Mouse (Mus musculus): ENCODE measurements around the gene Hs6st1. TPM values are rescaled to one million over a fixed set of nuclear protein-coding genes. Genes with fewer than 3 reads are reported as not detected.

Hs6st1 gene
- polyA plus RNA-seq, 1 experiment from 2014 or later = 4.3 TPM

GRCm38 (mm10) chr1:36145050-36145449, 76.8 kb downstream of the Hs6st1 start:
- Histone ChIP-seq H3K27me3 (replicated peaks; ENCODE audit: control insufficient read depth, insufficient read depth, low read length) (no peaks in the 10 kb centered on the region), H3K4me3 (ENCODE audit: low read length) (no peak overlapping the region), H3K9ac (ENCODE audit: low read depth, low read length) (no peak overlapping the region), H3K9me3 (ENCODE audit: control insufficient read depth, low read length) (no peaks in the 10 kb centered on the region), H3K4me2 (ENCODE audit: low read depth, low read length) (no peak overlapping the region), H3K4me1 (ENCODE audit: control insufficient read depth, insufficient read depth, low read length) (no peaks in the 10 kb centered on the region), H3K27ac (ENCODE audit: low read length) (no peak overlapping the region), H3K36me3 (ENCODE audit: control insufficient read depth, insufficient read depth, low read length) (peaks cover 8% of the 10 kb centered on the region; the same call in 1 of the 2 replicates)
- no peak for ATAC-seq
- 27% methylated on average over 1 of the region's 1 CpGs for WGBS

GRCm38 (mm10) chr1:36148809-36149208, 80.6 kb downstream of the Hs6st1 start:
- Histone ChIP-seq H3K4me3 (ENCODE audit: low read length) (no peak overlapping the region), H3K27ac (ENCODE audit: low read length) (no peak overlapping the region), H3K4me2 (ENCODE audit: low read depth, low read length) (no peak overlapping the region), H3K36me3 (ENCODE audit: control insufficient read depth, insufficient read depth, low read length) (peaks cover 13% of the 10 kb centered on the region), H3K9ac (ENCODE audit: low read depth, low read length) (no peak overlapping the region), H3K27me3 (replicated peaks; ENCODE audit: control insufficient read depth, insufficient read depth, low read length) (no peaks in the 10 kb centered on the region), H3K4me1 (ENCODE audit: control insufficient read depth, insufficient read depth, low read length) (no peaks in the 10 kb centered on the region), H3K9me3 (ENCODE audit: control insufficient read depth, low read length) (no peaks in the 10 kb centered on the region)
- WGBS = 78% methylated on average over 2 of the region's 2 CpGs
- no peak for ATAC-seq

GRCm38 (mm10) chr1:36149411-36149810, 81.2 kb downstream of the Hs6st1 start:
- Histone ChIP-seq H3K4me1 (ENCODE audit: control insufficient read depth, insufficient read depth, low read length) (no peaks in the 10 kb centered on the region), H3K9me3 (ENCODE audit: control insufficient read depth, low read length) (no peaks in the 10 kb centered on the region), H3K36me3 (ENCODE audit: control insufficient read depth, insufficient read depth, low read length) (peaks cover 12% of the 10 kb centered on the region), H3K27me3 (replicated peaks; ENCODE audit: control insufficient read depth, insufficient read depth, low read length) (no peaks in the 10 kb centered on the region), H3K4me2 (ENCODE audit: low read depth, low read length) (no peak overlapping the region), H3K4me3 (ENCODE audit: low read length) (no peak overlapping the region), H3K27ac (ENCODE audit: low read length) (no peak overlapping the region), H3K9ac (ENCODE audit: low read depth, low read length) (no peak overlapping the region)
- WGBS = 79% methylated on average over 1 of the region's 1 CpGs
- no peak for ATAC-seq

Small RNAs within 50 kb of the gene (microRNA-seq; reads per million reads assigned to microRNA genes)
- 2.3 reads per million, percentile 2 among the genes with 10 or more reads in this experiment for gene Mir6897

Other genes with a start within 250 kb of the Hs6st1 start
- gene Uggt1, start 176.3 kb downstream of the Hs6st1 start, polyA plus RNA-seq (2015; fragmentation: Nextera tagmentation; extraction: Ambion mirVana) = 44.6 and 49.5 TPM in 2 replicates
- 29.6 and 31.0 TPM in 2 replicates for gene Neurl3, start 206.3 kb downstream of the Hs6st1 start, polyA plus RNA-seq (2015; fragmentation: Nextera tagmentation; extraction: Ambion mirVana)
- gene Arid5a, start 239.3 kb downstream of the Hs6st1 start, polyA plus RNA-seq (2015; fragmentation: Nextera tagmentation; extraction: Ambion mirVana) = 4.1 and 4.8 TPM in 2 replicates

Data from intestine, embryonic 16.5 days (tissue).